Mouse (Mus musculus): Measurements from ENCODE around the gene Tnfrsf9. TPM values are rescaled to one million over a fixed set of nuclear protein-coding genes. Genes with fewer than 3 reads are reported as not detected.
A peak's percentile ranks its signal among the peaks of the same experiment; 100 is the strongest.

Gene Tnfrsf9
- polyA plus RNA-seq, 1 experiment from 2014 or later = 0.33 TPM

GRCm38 (mm10) chr4:150957106-150957458, 42.7 kb downstream of the Tnfrsf9 start:
- Histone ChIP-seq H3K9me3 (replicated peaks) (no peaks in the 10 kb centered on the region), H3K4me3 (no peak overlapping the region), H3K27ac (replicated peaks) (no peak overlapping the region), H3K36me3 (no peaks in the 10 kb centered on the region), H3K4me1 (peaks cover 4% of the 10 kb centered on the region; the same call in 1 of the 2 replicates), H3K27me3 (ENCODE audit: low read depth, poor library complexity, severe bottlenecking) (no peaks in the 10 kb centered on the region)
- 74% methylated on average over 1 of the region's 1 CpGs for WGBS
- no peak for DNase-seq (ENCODE audit: low spot score)

- no peaks in the 10 kb centered on the region for H3K36me3 ChIP-seq
- H3K9me3 ChIP-seq (replicated peaks) = no peaks in the 10 kb centered on the region
- 81% methylated on average over 7 of the region's 7 CpGs for WGBS
- DNase-seq (ENCODE audit: low spot score) = no peak
- H3K4me3 ChIP-seq = no peak overlapping the region
- no peak overlapping the region for H3K27ac ChIP-seq (replicated peaks)
- no peaks in the 10 kb centered on the region for H3K27me3 ChIP-seq (ENCODE audit: low read depth, poor library complexity, severe bottlenecking)
- peaks cover 4% of the 10 kb centered on the region; the same call in 1 of the 2 replicates for H3K4me1 ChIP-seq
Observed at GRCm38 (mm10) chr4:150958536-150958935, 44.2 kb downstream of the Tnfrsf9 start.

GRCm38 (mm10) chr4:150962231-150962630, 47.9 kb downstream of the Tnfrsf9 start:
- no peaks in the 10 kb centered on the region for H3K27me3 ChIP-seq (ENCODE audit: low read depth, poor library complexity, severe bottlenecking)
- no peaks in the 10 kb centered on the region for H3K9me3 ChIP-seq (replicated peaks)
- DNase-seq (ENCODE audit: low spot score) = no peak
- WGBS = 77% methylated on average over 6 of the region's 6 CpGs
- no peak overlapping the region for H3K27ac ChIP-seq (replicated peaks)
- H3K36me3 ChIP-seq = no peaks in the 10 kb centered on the region
- H3K4me3 ChIP-seq = no peak overlapping the region
- peaks cover 4% of the 10 kb centered on the region; the same call in 1 of the 2 replicates for H3K4me1 ChIP-seq

- Histone ChIP-seq H3K27me3 (ENCODE audit: low read depth, poor library complexity, severe bottlenecking) (no peaks in the 10 kb centered on the region), H3K4me3 (no peak overlapping the region), H3K9me3 (replicated peaks) (no peaks in the 10 kb centered on the region), H3K4me1 (peaks cover 4% of the 10 kb centered on the region; the same call in 1 of the 2 replicates), H3K36me3 (no peaks in the 10 kb centered on the region), H3K27ac (replicated peaks) (no peak overlapping the region)
- WGBS = 74% methylated on average over 2 of the region's 2 CpGs
- no peak for DNase-seq (ENCODE audit: low spot score)
Observed at GRCm38 (mm10) chr4:150963711-150964110, 49.3 kb downstream of the Tnfrsf9 start.

GRCm38 (mm10) chr4:150964635-150965554, 50.5 kb downstream of the Tnfrsf9 start:
- H3K27me3 ChIP-seq (ENCODE audit: low read depth, poor library complexity, severe bottlenecking) = no peaks in the 10 kb centered on the region
- H3K27ac ChIP-seq (replicated peaks) = no peak overlapping the region
- H3K4me1 ChIP-seq = peaks cover 4% of the 10 kb centered on the region; the same call in 1 of the 2 replicates
- 19% methylated on average over 25 of the region's 25 CpGs for WGBS
- H3K9me3 ChIP-seq (replicated peaks) = no peaks in the 10 kb centered on the region
- peak overlapping the region; percentile 31 for H3K4me3 ChIP-seq
- no peaks in the 10 kb centered on the region for H3K36me3 ChIP-seq
- DNase-seq (ENCODE audit: low spot score) = peak; percentile 75

GRCm38 (mm10) chr4:150965555-150965951, 51.2 kb downstream of the Tnfrsf9 start:
- no peaks in the 10 kb centered on the region for H3K9me3 ChIP-seq (replicated peaks)
- H3K27ac ChIP-seq (replicated peaks) = no peak overlapping the region
- no peaks in the 10 kb centered on the region for H3K36me3 ChIP-seq
- H3K27me3 ChIP-seq (ENCODE audit: low read depth, poor library complexity, severe bottlenecking) = no peaks in the 10 kb centered on the region
- peaks cover 4% of the 10 kb centered on the region; the same call in 1 of the 2 replicates for H3K4me1 ChIP-seq
- H3K4me3 ChIP-seq = no peak overlapping the region
- DNase-seq (ENCODE audit: low spot score) = no peak
- WGBS = 69% methylated on average over 11 of the region's 11 CpGs

- Histone ChIP-seq H3K27ac (replicated peaks) (no peak overlapping the region), H3K36me3 (no peaks in the 10 kb centered on the region), H3K4me3 (no peak overlapping the region), H3K4me1 (peaks cover 4% of the 10 kb centered on the region; the same call in 1 of the 2 replicates), H3K27me3 (ENCODE audit: low read depth, poor library complexity, severe bottlenecking) (no peaks in the 10 kb centered on the region), H3K9me3 (replicated peaks) (no peaks in the 10 kb centered on the region)
- WGBS = 21% methylated on average over 7 of the region's 7 CpGs
- peak; percentile 31 for DNase-seq (ENCODE audit: low spot score)
Observed at GRCm38 (mm10) chr4:150966556-150966955, 52.2 kb downstream of the Tnfrsf9 start.

- no peak overlapping the region for H3K4me3 ChIP-seq
- peaks cover 4% of the 10 kb centered on the region; the same call in 1 of the 2 replicates for H3K4me1 ChIP-seq
- H3K27ac ChIP-seq (replicated peaks) = no peak overlapping the region
- no peaks in the 10 kb centered on the region for H3K27me3 ChIP-seq (ENCODE audit: low read depth, poor library complexity, severe bottlenecking)
- 87% methylated on average over 8 of the region's 8 CpGs for WGBS
- H3K36me3 ChIP-seq = no peaks in the 10 kb centered on the region
- no peak for DNase-seq (ENCODE audit: low spot score)
- no peaks in the 10 kb centered on the region for H3K9me3 ChIP-seq (replicated peaks)
Observed at GRCm38 (mm10) chr4:150968956-150969355, 54.6 kb downstream of the Tnfrsf9 start.

GRCm38 (mm10) chr4:150973264-150973663, 58.9 kb downstream of the Tnfrsf9 start:
- Histone ChIP-seq H3K27ac (replicated peaks) (no peak overlapping the region), H3K9me3 (replicated peaks) (no peaks in the 10 kb centered on the region), H3K4me1 (no peaks in the 10 kb centered on the region), H3K4me3 (no peak overlapping the region), H3K36me3 (no peaks in the 10 kb centered on the region), H3K27me3 (ENCODE audit: low read depth, poor library complexity, severe bottlenecking) (no peaks in the 10 kb centered on the region)
- no peak for DNase-seq (ENCODE audit: low spot score)
- 83% methylated on average over 8 of the region's 8 CpGs for WGBS

- no peak overlapping the region for H3K4me3 ChIP-seq
- 55% methylated on average over 1 of the region's 1 CpGs for WGBS
- H3K4me1 ChIP-seq = no peaks in the 10 kb centered on the region
- H3K36me3 ChIP-seq = no peaks in the 10 kb centered on the region
- H3K9me3 ChIP-seq (replicated peaks) = no peaks in the 10 kb centered on the region
- no peak overlapping the region for H3K27ac ChIP-seq (replicated peaks)
- no peak for DNase-seq (ENCODE audit: low spot score)
- no peaks in the 10 kb centered on the region for H3K27me3 ChIP-seq (ENCODE audit: low read depth, poor library complexity, severe bottlenecking)
Observed at GRCm38 (mm10) chr4:150975145-150975544, 60.8 kb downstream of the Tnfrsf9 start.

GRCm38 (mm10) chr4:150978156-150978910, 64.0 kb downstream of the Tnfrsf9 start:
- Histone ChIP-seq H3K9me3 (replicated peaks) (no peaks in the 10 kb centered on the region), H3K4me3 (no peak overlapping the region), H3K4me1 (no peaks in the 10 kb centered on the region), H3K27me3 (ENCODE audit: low read depth, poor library complexity, severe bottlenecking) (no peaks in the 10 kb centered on the region), H3K27ac (replicated peaks) (no peak overlapping the region), H3K36me3 (no peaks in the 10 kb centered on the region)
- DNase-seq (ENCODE audit: low spot score) = no peak
- WGBS = 92% methylated on average over 21 of the region's 21 CpGs

GRCm38 (mm10) chr4:150979455-150979854, 65.1 kb downstream of the Tnfrsf9 start:
- H3K4me1 ChIP-seq = no peaks in the 10 kb centered on the region
- no peaks in the 10 kb centered on the region for H3K36me3 ChIP-seq
- H3K9me3 ChIP-seq (replicated peaks) = no peaks in the 10 kb centered on the region
- WGBS = 87% methylated on average over 9 of the region's 9 CpGs
- no peak overlapping the region for H3K27ac ChIP-seq (replicated peaks)
- no peak overlapping the region for H3K4me3 ChIP-seq
- DNase-seq (ENCODE audit: low spot score) = no peak
- H3K27me3 ChIP-seq (ENCODE audit: low read depth, poor library complexity, severe bottlenecking) = no peaks in the 10 kb centered on the region

GRCm38 (mm10) chr4:150980153-150980552, 65.8 kb downstream of the Tnfrsf9 start:
- no peaks in the 10 kb centered on the region for H3K27me3 ChIP-seq (ENCODE audit: low read depth, poor library complexity, severe bottlenecking)
- H3K36me3 ChIP-seq = no peaks in the 10 kb centered on the region
- 92% methylated on average over 5 of the region's 5 CpGs for WGBS
- no peak overlapping the region for H3K4me3 ChIP-seq
- DNase-seq (ENCODE audit: low spot score) = no peak
- H3K9me3 ChIP-seq (replicated peaks) = no peaks in the 10 kb centered on the region
- H3K4me1 ChIP-seq = no peaks in the 10 kb centered on the region
- no peak overlapping the region for H3K27ac ChIP-seq (replicated peaks)

All from midbrain, embryonic 10.5 days (tissue).